Mouse (Mus musculus): ENCODE data around the gene Gm20503. TPM values are rescaled to one million over a fixed set of nuclear protein-coding genes. Genes with fewer than 3 reads are reported as not detected.

Gene Gm20503
- polyA plus RNA-seq (2017; shearing (Covaris generic)), result not detected

DNA sequence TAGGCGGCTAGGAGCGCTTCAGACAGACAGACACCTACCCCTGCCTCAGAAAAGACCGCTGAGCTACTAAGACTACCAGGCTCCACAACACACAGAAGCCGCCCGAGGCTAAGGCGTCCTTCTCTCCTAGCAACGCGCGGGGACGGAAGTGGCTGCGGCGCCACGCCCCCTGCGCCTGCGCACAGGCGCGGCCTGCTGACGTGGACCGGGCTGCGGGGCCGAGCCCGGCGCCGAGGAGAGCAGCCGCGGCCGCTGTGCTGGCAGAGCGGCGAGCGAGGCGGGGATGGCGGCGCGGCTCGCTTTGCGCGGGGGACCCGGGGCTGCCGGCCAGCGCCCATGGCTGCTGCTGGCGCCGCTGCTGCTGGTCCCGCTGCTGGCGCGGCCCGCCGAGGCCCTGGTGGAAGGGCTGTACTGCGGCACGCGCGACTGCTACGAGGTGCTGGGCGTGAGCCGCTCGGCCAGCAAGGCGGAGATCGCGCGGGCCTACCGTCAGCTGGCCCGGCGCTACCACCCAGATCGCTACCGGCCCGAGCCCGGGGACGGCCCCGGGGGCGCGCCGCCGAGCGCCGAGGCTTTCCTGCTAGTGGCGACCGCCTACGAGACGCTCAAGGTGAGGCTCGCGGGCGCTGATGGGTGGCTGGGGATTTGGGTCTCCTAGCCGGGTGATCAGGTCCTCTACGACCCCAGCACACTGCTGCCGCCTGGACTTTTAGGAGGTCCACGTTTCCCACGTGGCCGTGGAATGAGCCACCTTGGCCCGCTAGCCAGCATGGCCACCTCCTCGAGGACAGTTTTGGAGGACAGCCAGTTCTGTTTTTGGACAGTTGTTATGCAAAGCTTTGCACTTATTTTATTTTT is at the start of gene Gm20503:
Gene Gm20503, plus strand, starts transcription at position 263 of the 858 bp plus-strand sequence.

DNA sequence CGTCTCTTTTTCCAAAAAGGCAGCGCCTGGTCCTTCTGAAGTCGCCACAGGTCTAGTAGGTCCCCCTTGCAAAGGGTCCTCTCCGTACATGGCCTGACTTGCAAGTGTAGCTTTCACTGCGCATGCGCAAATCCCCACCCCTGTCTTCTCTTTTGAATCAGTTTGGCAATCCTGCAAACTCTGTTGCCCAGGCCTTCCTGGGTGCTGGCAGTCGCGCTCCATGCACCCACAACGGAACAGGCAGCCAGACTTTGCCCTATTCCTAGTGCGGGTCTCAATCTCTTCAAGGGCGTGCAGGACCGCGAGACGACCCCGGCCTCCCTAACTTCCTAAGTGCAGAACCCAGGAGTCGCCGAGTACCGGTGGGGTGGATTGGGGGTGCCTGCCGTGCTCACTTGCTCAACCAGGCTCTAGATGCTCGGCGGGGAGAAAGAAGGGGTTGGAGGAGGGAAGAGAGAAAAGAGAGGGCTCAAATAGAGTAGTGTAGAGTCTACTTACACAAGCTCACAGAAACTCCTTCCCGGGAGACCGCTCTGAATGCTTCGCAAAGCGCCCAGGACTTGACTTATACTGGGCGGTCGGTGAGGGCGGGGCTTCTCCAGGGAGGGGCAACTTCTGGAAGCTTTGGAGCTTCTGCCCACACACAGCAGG is 16.3 kb upstream of the Gm20503 start, which contains the start of gene Ptgr1:
Gene Ptgr1, minus strand, starts transcription at position 580 of the 651 bp plus-strand sequence.

GRCm38 (mm10) chr4:58994762-58995161 is 8.2 kb upstream of the Gm20503 start, which contains the start of gene Dnajc25:
Dnajc25 (plus strand) TSS chr4:58995062.

GRCm38 (mm10) chr4:59034918-59035785 is 32.1 kb downstream of the Gm20503 start, which contains the start of gene Gng10:
Gng10 (plus strand) TSS chr4:59035088.

Other genes with a start within 250 kb of the Gm20503 start
- not detected for gene Olfr267, start 215.5 kb upstream of the Gm20503 start, polyA plus RNA-seq (2017; shearing (Covaris generic))
- 36.8 TPM for gene Ecpas, start 90.5 kb upstream of the Gm20503 start, polyA plus RNA-seq (2017; shearing (Covaris generic))
- not detected for gene Zkscan16, start 59.6 kb upstream of the Gm20503 start, polyA plus RNA-seq (2017; shearing (Covaris generic))
- gene Ptgr1, start 16.1 kb upstream of the Gm20503 start, polyA plus RNA-seq (2017; shearing (Covaris generic)), result 0.39 TPM
- gene Dnajc25, start 8.1 kb upstream of the Gm20503 start, polyA plus RNA-seq (2017; shearing (Covaris generic)), result 0.38 TPM
- gene Gng10, start 31.9 kb downstream of the Gm20503 start, polyA plus RNA-seq (2017; shearing (Covaris generic)), result 143 TPM
- gene AI481877, start 135.8 kb downstream of the Gm20503 start, polyA plus RNA-seq (2017; shearing (Covaris generic)), result not detected
- 14.6 TPM for gene Ugcg, start 186.0 kb downstream of the Gm20503 start, polyA plus RNA-seq (2017; shearing (Covaris generic))

All from activated CD4-positive, CD25-positive, alpha-beta regulatory T cell, adult 9 weeks (primary cell).